Mouse (Mus musculus): ENCODE results near the gene Srgap2.
A peak's percentile ranks its signal among the peaks of the same experiment; 100 is the strongest.

Srgap2 gene

GRCm38 (mm10) chr1:131527281-131528080, at the start of gene Srgap2, which contains the start of gene Fam72a:
Gene Srgap2, minus strand, starts transcription at chr1:131527352.
Gene Fam72a, plus strand, starts transcription at chr1:131527903.
- peak; percentile 100 for DNase-seq (ENCODE audit: low read depth)

DNA sequence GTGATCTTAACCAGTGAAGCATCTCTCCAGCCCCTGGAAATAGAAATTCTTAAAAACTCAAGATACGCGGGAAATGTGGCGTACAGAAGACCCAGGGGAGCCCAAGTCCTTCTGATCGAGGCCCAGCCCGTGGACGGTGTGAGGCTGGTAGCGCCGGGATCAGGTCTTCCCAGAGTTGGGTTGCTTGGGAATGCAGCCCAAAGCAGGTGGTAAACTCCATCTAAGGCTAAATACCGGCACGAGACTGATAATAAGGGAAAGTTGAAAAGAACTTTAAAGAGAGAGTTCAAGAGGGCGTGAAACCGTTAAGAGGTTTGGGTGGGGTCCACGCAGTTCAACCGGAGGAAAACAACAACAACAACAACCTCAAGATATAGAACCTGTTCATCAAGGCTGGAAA, 46.6 kb upstream of the Srgap2 start:
- DNase-seq (ENCODE audit: low read depth): peak; percentile 65

GRCm38 (mm10) chr1:131570391-131570790, 43.2 kb upstream of the Srgap2 start:
- DNase-seq (ENCODE audit: low read depth): no peak

DNA sequence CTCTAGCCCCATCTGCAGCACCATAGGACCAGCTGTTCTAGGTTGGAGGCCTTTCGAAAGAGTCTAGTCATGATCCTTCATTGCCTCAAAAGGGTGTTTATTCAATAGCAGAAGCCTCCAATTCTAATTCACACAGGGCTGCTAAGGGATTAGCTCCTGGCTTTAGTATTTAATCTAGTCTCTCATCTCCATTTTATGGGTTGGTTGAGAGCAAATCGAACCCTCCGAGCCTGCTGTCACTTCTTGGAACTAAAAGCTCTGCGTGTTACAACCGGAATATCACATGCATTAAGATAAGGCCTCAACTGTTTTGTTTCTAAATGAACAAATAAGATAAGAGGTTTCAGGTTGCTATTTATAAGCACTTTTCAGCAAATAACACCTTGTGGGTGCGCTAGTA, 42.6 kb upstream of the Srgap2 start:
- DNase-seq (ENCODE audit: low read depth): no peak

DNA sequence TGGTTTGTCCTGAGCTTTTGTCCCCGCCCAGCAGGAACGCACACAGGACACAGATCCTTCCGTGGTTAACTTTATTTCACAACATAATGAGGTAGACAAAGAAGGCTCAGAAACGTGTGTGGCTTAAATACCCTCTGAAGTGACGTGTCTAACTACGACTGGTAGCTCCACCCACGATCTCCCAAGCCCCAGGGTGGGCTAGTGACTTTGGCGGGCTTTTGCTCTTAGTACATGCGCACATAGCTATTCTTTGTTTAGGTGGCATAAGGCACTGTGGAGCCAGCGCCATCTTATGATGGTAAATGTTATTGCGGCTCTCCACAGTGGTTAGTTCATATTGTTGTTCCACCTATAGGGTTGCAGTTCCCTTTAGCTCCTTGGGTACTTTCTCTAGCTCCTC, 38.9 kb upstream of the Srgap2 start:
- DNase-seq (ENCODE audit: low read depth): peak; percentile 41

GRCm38 (mm10) chr1:131562081-131562480, 34.9 kb upstream of the Srgap2 start:
- no peak for DNase-seq (ENCODE audit: low read depth)

GRCm38 (mm10) chr1:131560500-131560899, 33.3 kb upstream of the Srgap2 start:
- DNase-seq (ENCODE audit: low read depth): no peak

DNA sequence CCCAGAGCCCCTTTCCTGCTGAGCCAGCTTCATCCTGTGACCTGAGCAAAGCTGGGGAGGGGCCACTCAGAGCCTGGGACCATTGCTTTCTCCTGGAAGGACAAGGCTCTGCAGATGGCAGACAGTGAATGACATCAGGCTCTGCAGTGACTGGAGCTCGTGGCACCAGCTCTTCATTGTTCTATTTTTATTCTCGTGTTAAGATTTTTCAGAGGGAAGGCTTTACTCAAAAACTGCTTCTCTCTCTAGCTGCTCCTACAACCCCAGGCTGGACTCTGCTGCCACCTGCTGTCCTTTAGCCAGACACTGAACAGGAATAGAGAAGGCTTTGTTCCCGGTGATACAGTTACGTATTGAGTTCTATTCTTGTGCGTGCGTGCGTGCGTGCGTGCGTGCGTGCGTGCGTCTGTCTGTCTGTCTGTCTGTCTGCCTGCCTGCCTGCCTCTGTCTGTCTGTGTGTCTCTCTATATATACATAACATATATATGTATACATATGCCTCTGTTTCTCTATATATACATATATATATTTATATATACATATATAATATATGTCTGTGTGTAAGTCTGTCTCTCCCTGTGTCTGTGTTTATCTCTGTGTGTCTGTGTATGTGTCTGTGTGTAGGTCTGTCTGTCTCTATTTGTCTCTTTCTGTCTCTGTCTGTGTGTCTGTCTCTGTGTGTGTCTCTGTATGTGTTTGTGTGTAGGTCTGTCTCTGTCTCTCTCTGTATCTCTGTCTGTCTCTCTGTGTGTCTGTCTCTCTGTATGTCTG, 28.1 kb upstream of the Srgap2 start:
- peak; percentile 90 for DNase-seq (ENCODE audit: low read depth)

DNA sequence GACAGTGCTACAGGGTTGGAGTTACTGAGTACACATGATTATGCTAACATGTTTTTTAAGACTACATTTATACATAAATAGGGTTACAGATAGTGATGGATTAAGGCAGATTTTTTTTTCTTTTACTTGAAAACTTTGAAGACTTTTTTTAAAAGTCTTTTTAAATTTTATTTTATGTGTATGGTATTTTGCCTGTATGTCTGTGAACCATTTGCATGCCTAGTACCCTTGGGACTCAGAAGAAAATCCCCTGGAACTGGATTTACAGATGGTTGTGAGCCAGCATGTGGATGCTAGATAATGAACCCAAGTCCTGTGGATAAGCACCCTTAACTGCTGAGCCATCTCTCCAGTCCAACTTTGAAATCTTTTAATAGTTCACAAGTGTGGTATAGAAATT, 26.3 kb upstream of the Srgap2 start:
- DNase-seq (ENCODE audit: low read depth): no peak

DNA sequence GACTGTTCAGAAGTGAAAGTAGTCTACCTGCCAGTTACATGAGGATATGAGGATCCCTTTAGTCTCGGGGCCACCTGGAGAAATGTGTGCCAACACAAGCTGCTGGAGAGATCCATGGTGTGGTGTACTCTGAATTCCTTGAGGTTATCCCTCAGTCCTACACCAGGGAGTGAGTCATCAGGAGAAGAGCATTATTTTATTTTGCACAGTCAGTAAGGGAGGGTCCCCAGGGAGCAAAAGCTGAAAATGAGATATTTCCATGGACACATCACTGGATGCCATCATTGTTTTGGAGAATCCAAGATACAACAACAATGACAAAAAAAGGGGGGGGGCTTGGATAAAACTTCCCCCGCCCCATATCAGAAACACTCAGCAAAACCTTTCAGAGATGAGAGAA, 24.8 kb upstream of the Srgap2 start:
- no peak for DNase-seq (ENCODE audit: low read depth)

- DNase-seq (ENCODE audit: low read depth): no peak
These were observed 21.6 kb upstream of the Srgap2 start for GRCm38 (mm10) chr1:131548494-131549365.

- DNase-seq (ENCODE audit: low read depth): no peak
These were observed 19.9 kb upstream of the Srgap2 start for GRCm38 (mm10) chr1:131546798-131547690.

GRCm38 (mm10) chr1:131543886-131544565, 16.9 kb upstream of the Srgap2 start:
- DNase-seq (ENCODE audit: low read depth): no peak

DNA sequence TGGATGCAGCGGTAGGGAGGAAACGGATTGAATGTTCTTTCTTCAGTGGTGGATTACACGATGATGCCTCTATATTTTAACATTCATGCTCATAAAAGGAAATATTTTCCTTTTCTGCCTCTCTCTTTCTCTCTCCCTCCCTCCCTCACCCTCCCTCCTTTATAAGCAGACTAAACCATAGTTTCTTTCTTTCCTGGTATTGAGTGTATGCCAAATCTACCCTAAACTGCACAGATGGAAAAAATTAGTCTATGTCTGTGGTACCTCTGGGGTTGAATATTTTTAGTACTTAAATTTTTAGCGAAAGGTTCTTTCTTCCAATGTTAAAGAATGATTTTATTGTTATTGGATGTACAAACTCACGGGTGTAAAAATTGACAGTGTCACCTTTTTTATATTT, 14.8 kb upstream of the Srgap2 start:
- DNase-seq (ENCODE audit: low read depth): no peak

DNA sequence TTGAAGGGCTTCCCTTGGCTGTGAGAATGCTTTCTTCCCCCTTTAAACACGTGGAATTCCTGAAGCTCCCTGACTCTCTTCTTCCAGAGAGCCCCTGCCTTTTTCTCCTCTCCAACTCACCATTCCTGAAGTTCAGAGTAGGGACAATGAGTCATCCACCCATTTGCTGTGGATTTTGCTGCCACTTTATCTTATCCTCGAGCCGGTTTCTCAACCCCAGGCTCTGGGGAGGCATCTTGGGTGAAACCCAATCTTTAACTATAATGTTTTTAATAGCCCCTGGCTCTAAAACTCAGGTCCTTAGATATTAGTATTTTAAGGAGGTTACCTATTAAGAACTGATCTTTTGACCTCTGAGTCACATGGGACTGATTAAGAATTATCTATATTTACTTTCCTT, 14.3 kb upstream of the Srgap2 start:
- no peak for DNase-seq (ENCODE audit: low read depth)

DNA sequence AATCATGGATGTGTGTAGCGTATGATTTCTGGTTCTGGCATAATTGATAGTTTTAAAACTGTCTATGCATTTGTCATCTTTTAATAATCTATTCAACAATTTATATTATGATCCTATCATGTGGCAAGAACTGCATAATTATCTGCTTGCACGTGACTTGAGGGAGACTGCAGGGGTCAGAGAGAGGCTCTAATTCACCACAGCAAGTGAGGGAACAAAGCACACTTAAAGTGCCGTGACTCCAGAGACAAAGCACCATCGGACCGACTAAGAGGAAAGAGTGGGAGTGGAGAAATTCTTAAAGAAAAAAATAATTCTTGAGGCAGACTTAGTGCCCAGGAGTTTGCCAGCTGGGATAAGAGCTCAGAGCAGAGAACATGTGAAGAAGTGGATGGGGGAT, 13.6 kb upstream of the Srgap2 start:
- no peak for DNase-seq (ENCODE audit: low read depth)

GRCm38 (mm10) chr1:131539771-131540170, 12.6 kb upstream of the Srgap2 start:
- no peak for DNase-seq (ENCODE audit: low read depth)

- peak; percentile 51 for DNase-seq (ENCODE audit: low read depth)
These were observed 1.5 kb upstream of the Srgap2 start for GRCm38 (mm10) chr1:131528561-131529166.

DNA sequence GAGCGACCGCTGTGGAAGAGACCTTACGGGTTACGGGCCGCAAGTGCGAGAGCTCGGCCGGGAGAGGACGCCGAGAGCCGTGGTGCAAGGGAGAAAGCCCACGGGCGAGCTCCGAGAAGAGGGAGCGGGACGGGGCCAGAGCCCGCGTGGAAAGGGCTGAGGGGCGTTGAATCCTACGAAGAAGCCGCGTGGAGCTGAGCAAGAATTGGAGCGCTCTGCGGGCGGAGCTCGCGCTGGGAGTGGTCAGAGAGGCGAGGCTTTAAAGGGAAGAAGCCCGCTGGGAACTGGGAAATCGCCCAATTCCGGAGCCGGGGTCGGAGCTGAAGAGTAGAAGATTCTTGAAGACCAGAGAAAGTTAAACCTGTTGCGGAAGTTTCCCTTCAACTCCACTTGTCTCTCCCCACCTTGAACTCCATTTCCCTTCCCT, 942 bp upstream of the Srgap2 start:
- no peak for DNase-seq (ENCODE audit: low read depth)

Measured in induced T-regulatory cell, adult 2 months (primary cell).